Mouse (Mus musculus): ENCODE measurements around the gene Slfnl1.

DNA sequence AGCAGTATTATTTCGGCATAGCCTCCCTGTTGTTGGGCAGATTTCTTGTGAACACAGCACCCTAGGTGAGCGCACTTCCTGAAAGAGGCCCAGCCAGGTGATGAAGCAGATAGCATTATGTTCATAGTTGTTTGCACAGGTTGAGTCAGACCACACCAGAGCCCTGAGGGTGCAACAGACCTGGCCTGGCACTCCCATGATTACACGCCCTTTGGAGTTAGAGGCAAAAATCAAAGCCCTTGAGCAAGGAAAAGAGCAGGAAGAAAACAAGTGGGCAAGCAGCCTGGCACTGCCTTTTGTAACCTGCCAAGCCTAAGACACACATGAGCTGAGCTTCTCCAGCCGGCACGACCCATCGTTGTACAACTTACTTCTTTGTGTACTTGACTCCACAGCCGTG, 15.5 kb upstream of the Slfnl1 start:
- no peak for TF ChIP-seq CTCF (IDR thresholded peaks at IDR 0.05; ENCODE audit: low read depth, low read length)
- no peak for TF ChIP-seq POLR2A (IDR thresholded peaks at IDR 0.05; ENCODE audit: borderline replicate concordance, low read depth, low read length)

All from bone marrow macrophage, adult 2 months (primary cell).